Mouse (Mus musculus) lung, postnatal 0 days (tissue): ENCODE measurements around the gene Mrpl9.

Experiments used
- CTCF ChIP-seq: IDR thresholded peaks from 2 replicates; pipeline ENCODE4 v1.5.1; 2016; ENCODE audit warnings: antibody characterized with exemption, mild to moderate bottlenecking
- EP300 ChIP-seq: IDR thresholded peaks from 2 replicates; pipeline ENCODE4 v1.6.1; 2016; ENCODE audit warnings: antibody characterized with exemption, mild to moderate bottlenecking, control low read depth

GRCm38 (mm10) chr3:94405561-94405960, 37.6 kb upstream of the Mrpl9 start:
- TF ChIP-seq CTCF (no peak), EP300 (peak; percentile 73)
